Mouse (Mus musculus) granulocyte monocyte progenitor cell, adult 5-6 weeks (primary cell): ENCODE measurements around the gene Tmub2. TPM values are rescaled to one million over a fixed set of nuclear protein-coding genes. Genes with fewer than 3 reads are reported as not detected.

ENCODE experiments used
- ATAC-seq: replicated peaks from 2 replicates; pipeline ENCODE4 v1.8.0; 2016; ENCODE audit warnings: mild to moderate bottlenecking, moderate TSS enrichment, inconsistent platforms; ENCODE audit not compliant: poor library complexity, severe bottlenecking
- total RNA-seq, 2 experiments: library from RNA; stranded (forward) in 1 of 2; stranded (reverse) in 1 of 2; fragments of 200-712, 200-1000 nt in 1 of 2; fragments of >200 nt in 1 of 2; fragmentation: Nextera tagmentation in 1 of 2; gene quantifications; 2 replicates each; pipeline ENCODE4 v1.2.3; 2014 to 2017

Gene Tmub2
- 22.7 and 34.6 TPM in 2 replicates for total RNA-seq (2014; fragmentation: Nextera tagmentation)
- 17.2 and 32.6 TPM in 2 replicates for total RNA-seq (2017)

DNA sequence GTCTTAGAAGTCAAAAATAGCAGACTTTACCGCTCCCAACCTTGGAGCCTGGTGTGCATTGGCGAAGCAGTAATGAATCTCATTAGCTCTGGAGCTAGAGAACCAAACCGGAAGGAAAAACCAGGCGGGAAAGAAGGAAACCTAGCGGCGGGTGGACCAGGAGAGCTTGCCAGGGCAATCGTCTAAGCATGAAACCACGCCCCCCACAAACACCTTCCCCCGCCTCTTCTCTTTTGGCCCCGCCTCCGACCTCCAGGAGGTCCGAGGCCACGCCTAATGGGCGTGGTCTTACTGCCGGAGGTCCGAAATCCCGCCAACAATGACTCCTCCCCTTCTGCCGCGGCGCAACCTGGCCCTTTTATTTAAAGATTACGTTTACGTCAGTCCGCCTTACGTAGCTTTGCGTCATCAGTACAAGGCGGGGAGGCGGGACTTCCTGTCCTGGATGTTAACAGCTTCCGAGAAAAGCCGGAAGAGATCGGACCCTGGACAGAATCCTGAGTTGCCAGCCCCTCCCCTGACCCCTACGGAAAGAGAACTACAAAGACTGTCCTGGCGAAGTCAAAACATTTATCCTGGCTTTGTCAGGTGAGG lies at the start of gene Tmub2:
Tmub2 (plus strand) TSS at position 431 of the 594 bp plus-strand sequence.
- ATAC-seq = peak; percentile 95

- ATAC-seq = no peak
Measured at GRCm38 (mm10) chr11:102236022-102236421, 48.7 kb upstream of the Tmub2 start.

GRCm38 (mm10) chr11:102240636-102241035 lies 44.1 kb upstream of the Tmub2 start:
- ATAC-seq = no peak

GRCm38 (mm10) chr11:102241246-102241645 lies 43.5 kb upstream of the Tmub2 start:
- ATAC-seq = no peak

DNA sequence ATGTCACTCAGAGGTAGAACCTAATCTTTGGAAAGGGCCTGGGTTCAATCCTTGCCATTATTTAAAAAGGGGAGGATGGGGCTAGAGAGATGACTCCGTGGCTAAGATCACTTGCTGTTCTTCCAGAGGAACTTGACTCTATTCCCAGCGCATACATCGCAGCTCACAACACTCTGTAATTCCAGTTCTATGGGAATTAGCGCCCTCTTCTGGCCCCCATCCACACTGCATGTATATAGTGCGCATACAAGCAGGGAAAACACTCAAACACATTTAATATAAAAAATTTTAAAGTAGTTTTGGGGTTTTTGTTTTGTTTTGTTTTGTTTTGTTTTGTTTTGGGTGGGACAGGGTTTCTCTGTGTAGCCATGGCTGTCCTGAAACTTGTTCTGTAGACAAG lies 42.9 kb upstream of the Tmub2 start:
- no peak for ATAC-seq

DNA sequence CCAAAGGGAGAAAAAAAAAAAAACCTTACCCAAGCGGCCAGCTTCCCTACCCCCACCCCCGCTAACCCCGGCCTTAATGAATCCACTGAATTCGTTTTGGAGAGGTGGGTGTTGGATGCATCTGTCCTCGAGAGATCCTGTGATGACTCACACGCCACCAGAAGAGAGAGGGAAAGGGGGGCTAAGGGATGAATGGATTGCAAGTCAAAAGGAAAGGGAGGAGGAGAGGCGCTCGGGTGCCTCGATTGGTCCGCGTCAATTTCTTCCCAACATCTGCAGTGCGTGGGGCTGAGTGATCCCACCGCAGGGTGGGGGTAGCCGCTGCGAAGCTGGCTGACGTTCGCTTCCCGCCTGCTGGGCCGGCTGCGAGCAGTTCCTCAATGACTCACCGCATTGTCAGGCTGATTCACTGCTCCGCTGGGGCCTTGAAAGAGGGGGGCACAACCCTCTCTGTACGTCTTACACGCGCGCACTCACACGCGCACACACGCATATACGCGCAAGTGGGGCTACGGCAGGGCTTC lies 39.7 kb upstream of the Tmub2 start:
- ATAC-seq = peak; percentile 78

DNA sequence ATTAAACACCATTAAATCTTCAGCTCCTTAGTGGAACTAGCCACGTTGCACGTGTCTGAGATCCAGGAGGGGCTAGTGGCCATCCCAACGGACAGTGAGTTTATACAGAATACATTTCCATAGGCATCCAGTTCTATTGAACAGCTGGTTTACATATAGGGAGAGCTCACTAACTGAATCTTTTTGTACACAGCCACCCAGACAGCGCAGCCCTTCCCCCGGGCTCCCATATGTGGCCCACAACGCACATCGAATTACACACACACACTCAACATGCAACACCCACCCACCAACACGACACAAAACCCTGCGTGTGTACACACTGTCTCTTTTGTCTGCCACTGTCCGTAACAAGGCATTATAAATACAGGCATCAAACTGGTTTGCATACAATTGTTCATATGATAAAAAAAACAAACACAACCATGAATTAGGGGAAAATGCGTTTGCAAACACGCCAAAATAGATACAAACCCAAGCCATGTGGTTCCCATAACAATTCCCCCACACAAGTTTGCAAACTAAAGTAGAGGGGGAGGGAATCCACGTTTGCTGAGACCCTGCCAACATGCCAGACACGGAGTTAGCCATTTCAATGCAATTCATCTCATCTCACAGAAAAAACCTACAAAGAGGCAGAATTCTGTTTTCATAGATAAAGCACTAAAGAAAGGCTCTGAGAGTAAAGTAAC lies 39.0 kb upstream of the Tmub2 start:
- no peak for ATAC-seq

GRCm38 (mm10) chr11:102246273-102246635 lies 38.5 kb upstream of the Tmub2 start:
- ATAC-seq = peak; percentile 54

GRCm38 (mm10) chr11:102246871-102247270 lies 37.9 kb upstream of the Tmub2 start:
- ATAC-seq = no peak

DNA sequence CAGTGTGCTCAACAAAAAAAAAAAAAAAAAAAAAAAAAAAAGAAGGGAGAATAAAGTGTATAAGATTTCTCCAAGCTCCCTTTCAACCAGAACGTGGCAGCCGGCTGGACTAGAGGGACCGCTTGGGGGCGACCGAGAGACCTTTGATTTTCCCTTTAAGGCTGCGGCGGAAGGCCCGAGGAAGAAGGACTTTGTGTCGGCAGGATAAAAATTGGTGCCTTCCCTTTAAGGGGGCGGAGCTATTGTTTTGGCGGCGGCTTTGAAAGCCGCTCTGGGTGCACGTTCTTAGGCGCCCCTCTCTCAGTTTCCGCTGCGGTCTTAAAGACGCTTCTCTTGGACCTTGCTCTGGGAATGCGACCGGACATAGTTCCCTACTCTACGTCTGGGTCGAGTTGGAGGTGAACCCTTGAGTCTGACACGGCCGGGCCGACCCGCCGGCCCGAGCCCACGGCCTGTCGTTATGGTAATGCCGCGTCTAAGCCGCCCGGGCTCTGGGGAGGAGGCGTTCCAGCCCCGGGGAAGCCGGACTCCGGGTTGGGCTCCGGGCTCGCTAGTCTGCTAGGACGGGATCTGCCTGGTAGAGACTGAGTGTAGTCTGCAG lies 36.0 kb upstream of the Tmub2 start, which contains the start of gene BC030867:
BC030867 (plus strand) TSS at position 253 of the 601 bp plus-strand sequence.
- ATAC-seq = peak; percentile 72

DNA sequence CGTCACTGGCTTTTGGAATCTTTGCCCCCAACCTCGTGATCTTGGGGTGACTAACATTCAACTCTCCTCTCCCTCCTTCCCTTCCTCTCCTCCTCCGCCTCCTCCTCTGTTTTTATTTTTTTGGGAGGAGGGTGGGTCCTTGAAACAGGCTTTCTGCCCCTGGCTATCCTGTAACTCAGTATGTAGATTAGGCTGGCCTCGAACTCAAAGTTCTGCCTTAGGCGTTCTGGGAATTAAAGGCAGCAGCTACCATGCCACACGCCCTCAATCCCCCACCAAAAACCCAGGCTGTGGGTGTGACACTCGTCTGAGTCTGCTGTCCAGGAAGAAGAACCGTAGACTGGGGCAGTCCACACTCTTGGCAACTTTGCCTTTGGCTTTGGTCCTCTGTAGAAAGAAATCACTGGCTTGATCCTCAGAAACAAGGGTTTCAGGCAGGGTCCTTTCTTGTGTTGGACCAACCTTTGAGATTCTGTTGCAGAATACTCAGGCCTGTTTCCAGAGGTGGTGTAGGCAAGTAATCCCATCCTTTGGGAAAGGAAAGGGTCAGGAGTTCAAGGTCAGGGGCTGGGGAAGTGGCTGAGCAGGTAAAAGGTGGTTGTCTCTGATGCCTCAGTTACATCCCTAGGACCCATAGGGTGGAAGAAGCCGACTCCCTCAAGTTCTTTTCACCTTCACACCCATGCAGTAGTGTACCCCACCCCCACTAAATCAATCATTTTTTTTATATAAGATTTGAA lies 35.2 kb upstream of the Tmub2 start:
- ATAC-seq = no peak

- peak; percentile 50 for ATAC-seq
Measured at GRCm38 (mm10) chr11:102257514-102257913, 27.2 kb upstream of the Tmub2 start.

- ATAC-seq = no peak
Measured at GRCm38 (mm10) chr11:102258095-102258494, 26.6 kb upstream of the Tmub2 start.

GRCm38 (mm10) chr11:102258521-102258920 lies 26.2 kb upstream of the Tmub2 start:
- ATAC-seq = no peak

- ATAC-seq = no peak
Measured at GRCm38 (mm10) chr11:102263211-102263610, 21.5 kb upstream of the Tmub2 start.

- no peak for ATAC-seq
Measured at GRCm38 (mm10) chr11:102265816-102266215, 18.9 kb upstream of the Tmub2 start.

DNA sequence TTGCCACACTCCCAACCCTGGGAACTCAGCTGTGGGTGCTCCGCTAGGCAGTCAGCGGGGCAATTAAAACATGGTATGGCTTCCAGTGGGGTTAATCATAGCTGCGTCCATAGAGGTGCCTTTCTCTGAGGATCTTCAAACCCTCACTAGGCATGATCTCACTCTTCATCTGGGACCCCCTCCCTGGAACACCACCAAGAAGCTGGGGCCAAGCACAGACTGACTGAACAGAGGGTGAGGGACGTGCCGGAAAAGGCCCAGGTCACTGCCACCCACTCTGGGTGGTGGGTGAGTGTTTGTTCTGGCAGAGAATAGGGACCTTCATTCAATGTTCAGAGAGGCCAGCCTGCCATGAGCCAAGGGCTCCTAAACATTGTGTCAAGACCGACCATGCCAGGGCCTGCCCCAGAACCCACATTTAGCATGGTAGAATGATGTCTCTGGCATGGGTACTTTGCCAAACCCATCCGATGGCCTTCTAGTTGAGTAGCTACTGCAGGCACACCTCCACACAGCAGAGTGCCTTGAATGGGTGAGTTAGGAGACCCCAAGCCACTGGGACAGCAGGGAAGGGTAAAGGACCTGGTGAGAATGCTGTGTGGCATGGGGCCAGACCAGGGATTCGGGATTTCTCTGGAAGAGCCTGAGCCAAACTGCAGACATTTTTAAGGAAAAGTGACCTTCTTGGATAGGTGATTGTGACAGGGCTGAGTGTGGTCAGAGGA lies 17.9 kb upstream of the Tmub2 start:
- no peak for ATAC-seq

DNA sequence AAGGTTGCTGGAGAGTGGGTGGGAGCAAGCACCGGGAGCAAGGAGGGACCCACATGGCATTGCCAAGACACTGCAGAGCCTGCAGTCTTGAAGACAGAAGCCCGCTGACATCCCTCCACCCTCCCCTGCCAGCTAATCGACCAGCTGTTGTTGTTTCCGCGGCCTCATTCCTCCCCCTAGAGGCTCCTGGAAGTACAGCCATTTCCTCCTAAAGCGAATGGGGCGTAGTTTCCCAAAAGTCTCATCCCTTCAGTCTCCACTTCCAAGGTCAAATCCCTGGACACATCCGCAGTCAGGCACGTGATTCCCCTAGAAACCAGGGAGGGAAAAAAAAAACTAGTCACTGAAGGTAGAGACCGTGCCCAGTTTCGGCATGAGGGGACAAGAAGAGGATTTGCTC lies 17.3 kb upstream of the Tmub2 start:
- ATAC-seq = peak; percentile 79

- no peak for ATAC-seq
Measured at GRCm38 (mm10) chr11:102268520-102269244, 16.0 kb upstream of the Tmub2 start, which contains the start of gene Asb16. Asb16 (plus strand) TSS chr11:102268743.
